Mouse (Mus musculus): ENCODE measurements around the gene Cftr.

Cftr gene

GRCm38 (mm10) chr6:18314365-18314943 lies 144.0 kb downstream of the Cftr start:
- in situ Hi-C loops (cut with MboI) = no loop called here

DNA sequence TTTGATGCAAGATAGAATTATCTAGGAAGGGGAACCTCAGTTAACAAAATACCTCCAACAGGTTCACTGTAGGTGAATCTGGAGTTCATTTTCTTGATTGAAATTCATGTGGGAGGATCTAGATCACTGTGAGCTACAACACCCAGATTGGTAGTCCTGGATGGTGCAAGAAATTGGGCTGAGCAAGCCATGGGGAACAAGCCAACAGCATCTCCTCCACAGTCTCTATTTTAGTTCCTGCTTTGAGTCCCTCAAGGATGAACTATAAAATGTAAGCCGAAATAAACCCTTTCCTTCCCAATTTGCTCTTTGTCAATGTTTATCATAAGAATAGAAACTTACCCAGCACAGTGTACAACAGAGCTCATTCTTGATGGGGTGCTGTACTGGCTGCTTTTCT lies 152.5 kb downstream of the Cftr start:
- in situ Hi-C loops (cut with MboI) = no loop called here

GRCm38 (mm10) chr6:18335393-18335792 lies 164.9 kb downstream of the Cftr start:
- in situ Hi-C loops (cut with MboI) = no loop called here

- in situ Hi-C loops (cut with MboI) = no loop called here
Observed at GRCm38 (mm10) chr6:18338307-18338706, 167.8 kb downstream of the Cftr start.

DNA sequence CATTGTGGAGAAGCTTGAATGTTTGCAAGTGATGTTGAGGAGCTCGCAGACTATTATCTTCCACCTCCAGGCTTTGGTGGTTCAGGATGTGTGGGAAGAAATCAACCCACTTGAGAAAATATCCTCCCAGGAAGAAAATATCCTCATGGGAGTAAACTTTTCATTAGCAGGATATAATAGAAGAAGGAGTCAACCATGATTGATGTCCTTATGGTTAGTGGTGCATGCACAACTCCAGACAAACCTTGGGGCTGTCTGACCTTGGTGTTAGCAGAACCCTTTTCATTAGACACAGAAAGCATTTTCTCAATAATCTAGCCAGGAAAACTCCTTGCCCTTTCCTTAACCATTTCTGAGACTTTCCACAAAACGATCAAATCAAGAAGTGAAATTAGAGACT lies 173.8 kb downstream of the Cftr start:
- in situ Hi-C loops (cut with MboI) = no loop called here

- in situ Hi-C loops (cut with MboI) = no loop called here
Observed at GRCm38 (mm10) chr6:18349153-18349858, 178.8 kb downstream of the Cftr start.

GRCm38 (mm10) chr6:18360154-18360553 lies 189.7 kb downstream of the Cftr start:
- in situ Hi-C loops (cut with MboI) = no loop called here

- in situ Hi-C loops (cut with MboI) = no loop called here
Observed at GRCm38 (mm10) chr6:18360955-18361354, 190.5 kb downstream of the Cftr start.

DNA sequence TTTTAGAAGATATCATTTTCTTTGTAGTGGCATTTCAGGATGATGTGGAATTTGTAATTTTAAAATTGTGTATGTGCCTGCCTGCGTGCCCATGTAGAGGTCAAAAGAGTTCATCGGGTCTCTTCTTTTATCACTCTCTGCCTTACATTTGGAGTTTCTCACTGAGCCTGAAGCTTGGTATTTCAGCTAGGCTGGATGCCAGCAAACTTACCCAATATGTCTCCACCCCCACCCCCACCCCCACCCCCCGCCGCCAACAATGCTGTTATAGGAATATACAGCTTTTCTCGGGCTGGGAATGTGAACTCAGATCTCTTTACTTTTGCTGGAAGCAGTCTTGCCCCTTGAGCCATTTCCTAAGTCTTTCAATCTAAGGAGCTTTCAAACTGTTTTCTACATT lies 191.7 kb downstream of the Cftr start:
- in situ Hi-C loops (cut with MboI) = no loop called here

- in situ Hi-C loops (cut with MboI) = no loop called here
Observed at GRCm38 (mm10) chr6:18369054-18369453, 198.6 kb downstream of the Cftr start.

DNA sequence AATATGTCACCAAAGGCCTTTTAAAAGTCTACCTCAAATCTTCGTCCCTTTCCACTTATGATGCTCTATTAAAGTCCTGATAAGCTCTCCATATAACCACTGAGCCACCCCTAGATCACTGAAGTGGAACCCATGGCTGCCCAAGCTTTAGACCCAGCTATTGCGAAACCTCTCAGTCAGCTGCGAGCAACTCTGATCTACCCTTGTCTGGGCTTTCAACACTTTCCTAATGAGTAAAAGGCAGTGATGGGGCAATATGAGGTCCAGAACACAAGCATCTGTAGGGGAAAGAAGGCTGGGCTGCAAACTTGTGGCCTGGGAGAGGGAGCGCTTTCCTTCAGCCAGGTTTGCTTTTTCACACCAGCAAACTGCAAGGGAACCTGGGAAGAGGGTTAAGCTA lies 199.2 kb downstream of the Cftr start:
- in situ Hi-C loops (cut with MboI) = no loop called here

Data from mature B cell (primary cell).